Mouse (Mus musculus) G1E (cell line): ENCODE measurements around the gene Slc29a2. TPM values are rescaled to one million over a fixed set of nuclear protein-coding genes. Genes with fewer than 3 reads are reported as not detected.
A peak's percentile ranks its signal among the peaks of the same experiment; 100 is the strongest.

Source experiments
- ATAC-seq: 2 replicates; pipeline ENCODE4 v1.8.0; 2016; ENCODE audit warnings: mild to moderate bottlenecking; ENCODE audit not compliant: insufficient number of reproducible peaks, poor library complexity, low FRiP score, severe bottlenecking; ENCODE audit errors: extremely low read depth
- DNase-seq: peaks from one replicate; pipeline ENCODE4 v3.0.0; 2012; ENCODE audit warnings: low spot score
- H3K27me3 ChIP-seq: 2 replicates; pipeline ENCODE4 v1.6.1; 2012; ENCODE audit warnings: mild to moderate bottlenecking, low read length, inconsistent platforms; ENCODE audit not compliant: insufficient read depth
- H3K36me3 ChIP-seq: replicated peaks from 2 replicates; pipeline ENCODE3; 2012; ENCODE audit warnings: mild to moderate bottlenecking, inconsistent platforms
- H3K4me1 ChIP-seq: 2 replicates; pipeline ENCODE4 v1.6.1; 2012; ENCODE audit warnings: low read depth, low read length, inconsistent platforms, mixed read lengths; ENCODE audit not compliant: insufficient read depth
- H3K4me3 ChIP-seq: 2 replicates; pipeline ENCODE4 v1.5.1; 2012; ENCODE audit warnings: low read depth, mild to moderate bottlenecking, inconsistent platforms, low read length, moderate library complexity, mixed read lengths
- H3K9me3 ChIP-seq: replicated peaks from 2 replicates; pipeline ENCODE4 v1.6.1; 2012; ENCODE audit warnings: inconsistent platforms
- CTCF ChIP-seq: IDR thresholded peaks from 2 replicates; pipeline ENCODE4 v1.5.1; 2012; ENCODE audit warnings: low read depth, low read length, inconsistent platforms, mixed read lengths
- GATA1 ChIP-seq: IDR thresholded peaks from 2 replicates; pipeline ENCODE4 v1.6.1; 2012; ENCODE audit warnings: borderline replicate concordance, low read length, inconsistent platforms, mixed read lengths
- GATA2 ChIP-seq: IDR thresholded peaks from 2 replicates; pipeline ENCODE4 v1.6.1; 2012; ENCODE audit warnings: low read depth, low read length, inconsistent platforms, borderline replicate concordance
- POLR2AphosphoS5 ChIP-seq: IDR thresholded peaks from 2 replicates; pipeline ENCODE4 v1.6.1; 2012; ENCODE audit warnings: low read depth, low read length, inconsistent platforms; ENCODE audit not compliant: insufficient replicate concordance
- TAL1 ChIP-seq: conservative IDR thresholded peaks from 2 replicates; pipeline ENCODE4 v1.6.1; 2012; ENCODE audit warnings: low read depth, low read length, inconsistent platforms, mixed read lengths
- polyA plus RNA-seq: library from polyadenylated mRNA; stranded (reverse); fragments of >175 nt; gene quantifications from 2 replicates; pipeline ENCODE4 v1.2.3, GENCODE M21; 2012
- total RNA-seq, 2 experiments: library from RNA; stranded (forward) in 1 of 2; stranded (reverse) in 1 of 2; fragments of 200-1000 nt in 1 of 2; fragments of >200 nt in 1 of 2; fragmentation: Nextera tagmentation in 1 of 2; gene quantifications; 2 replicates each; pipeline ENCODE4 v1.2.3; 2014 to 2017

Gene Slc29a2
- total and polyA plus RNA-seq, 3 experiments = 1.7 to 5.9 (median 5.8) TPM

DNA sequence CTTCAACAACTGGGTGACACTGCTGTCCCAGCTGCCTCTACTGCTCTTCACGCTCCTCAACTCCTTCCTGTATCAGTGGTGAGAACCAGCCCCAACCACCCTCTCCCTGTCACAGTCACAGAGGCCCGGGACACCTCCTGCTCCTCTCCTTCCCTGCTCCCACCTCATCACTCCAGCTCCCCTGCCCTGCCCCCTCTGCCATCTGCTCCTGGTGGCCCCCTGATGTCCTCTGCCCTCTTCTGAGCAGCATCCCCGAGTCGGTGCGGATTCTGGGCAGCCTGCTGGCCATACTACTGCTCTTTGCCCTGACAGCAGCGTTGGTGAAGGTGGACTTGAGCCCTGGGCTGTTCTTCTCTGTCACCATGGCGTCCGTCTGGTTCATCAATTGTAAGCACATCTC, 2.5 kb downstream of the Slc29a2 start:
- no peaks in the 10 kb centered on the region; the same call in 1 of the 2 replicates for H3K27me3 ChIP-seq
- no peak for ATAC-seq
- peaks cover 56% of the 10 kb centered on the region for H3K36me3 ChIP-seq
- no peak overlapping the region for H3K4me3 ChIP-seq
- peaks cover 23% of the 10 kb centered on the region for H3K4me1 ChIP-seq
- TF ChIP-seq TAL1 = no peak
- no peak for TF ChIP-seq GATA1
- no peaks in the 10 kb centered on the region for H3K9me3 ChIP-seq
- no peak for DNase-seq

DNA sequence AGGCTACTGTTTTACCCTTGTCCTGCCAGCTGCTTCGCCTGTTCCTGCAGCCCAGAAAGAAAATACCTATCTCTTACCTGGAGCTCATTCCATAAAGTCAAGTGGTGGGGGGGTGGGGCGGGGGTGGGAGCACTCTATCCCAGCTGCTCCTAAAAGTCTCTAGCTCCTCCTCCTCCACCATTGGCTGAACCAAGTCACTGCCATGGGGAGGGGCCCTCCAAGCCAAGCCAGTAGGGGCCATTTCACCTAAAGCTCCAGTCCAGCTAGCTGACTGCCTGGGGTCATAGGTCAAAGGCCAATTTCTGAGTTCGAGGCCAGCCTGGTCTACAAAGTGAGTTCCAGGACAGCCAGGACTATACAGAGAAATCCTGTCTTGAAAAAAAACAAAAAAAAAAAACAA, 9.0 kb downstream of the Slc29a2 start:
- peaks cover 12% of the 10 kb centered on the region for H3K4me1 ChIP-seq

DNA sequence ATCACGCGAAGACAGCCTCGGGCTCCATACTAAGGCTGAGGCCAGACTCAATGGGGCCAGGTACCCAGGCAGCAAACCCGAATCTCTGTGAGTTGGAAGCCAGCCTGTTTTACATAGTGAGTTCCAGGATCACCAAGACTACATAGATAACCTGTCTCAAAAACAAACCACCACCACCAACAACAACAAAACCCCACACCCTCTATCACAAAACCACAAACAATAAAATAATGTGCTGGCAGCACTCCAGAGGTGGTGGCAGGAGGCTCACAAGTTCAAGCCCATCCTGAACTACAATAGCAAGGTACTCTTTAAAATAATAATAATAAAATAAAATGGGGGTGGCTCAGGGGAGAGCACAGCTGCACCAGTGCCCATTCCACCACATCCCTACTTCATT, 12.9 kb downstream of the Slc29a2 start:
- no peaks in the 10 kb centered on the region for H3K9me3 ChIP-seq
- ATAC-seq (no peak), DNase-seq (no peak)
- no peak for TF ChIP-seq GATA1
- no peak for TF ChIP-seq POLR2AphosphoS5
- TF ChIP-seq CTCF = no peak
- no peak for TF ChIP-seq TAL1
- no peak for TF ChIP-seq GATA2
- H3K4me3 ChIP-seq = no peak overlapping the region
- peaks cover 7% of the 10 kb centered on the region for H3K36me3 ChIP-seq
- peaks cover 41% of the 10 kb centered on the region for H3K4me1 ChIP-seq
- H3K27me3 ChIP-seq = no peaks in the 10 kb centered on the region

More for the DNA sequence above, 9.0 kb downstream of the Slc29a2 start:
- no peaks in the 10 kb centered on the region for H3K9me3 ChIP-seq
- no peak for ATAC-seq
- H3K4me3 ChIP-seq = no peak overlapping the region
- H3K27me3 ChIP-seq = no peaks in the 10 kb centered on the region
- H3K36me3 ChIP-seq = peaks cover 45% of the 10 kb centered on the region
- no peak for DNase-seq
- no peak for TF ChIP-seq GATA1
- no peak for TF ChIP-seq TAL1
- no peak for TF ChIP-seq CTCF
- TF ChIP-seq GATA2 = no peak
- TF ChIP-seq POLR2AphosphoS5 = no peak

DNA sequence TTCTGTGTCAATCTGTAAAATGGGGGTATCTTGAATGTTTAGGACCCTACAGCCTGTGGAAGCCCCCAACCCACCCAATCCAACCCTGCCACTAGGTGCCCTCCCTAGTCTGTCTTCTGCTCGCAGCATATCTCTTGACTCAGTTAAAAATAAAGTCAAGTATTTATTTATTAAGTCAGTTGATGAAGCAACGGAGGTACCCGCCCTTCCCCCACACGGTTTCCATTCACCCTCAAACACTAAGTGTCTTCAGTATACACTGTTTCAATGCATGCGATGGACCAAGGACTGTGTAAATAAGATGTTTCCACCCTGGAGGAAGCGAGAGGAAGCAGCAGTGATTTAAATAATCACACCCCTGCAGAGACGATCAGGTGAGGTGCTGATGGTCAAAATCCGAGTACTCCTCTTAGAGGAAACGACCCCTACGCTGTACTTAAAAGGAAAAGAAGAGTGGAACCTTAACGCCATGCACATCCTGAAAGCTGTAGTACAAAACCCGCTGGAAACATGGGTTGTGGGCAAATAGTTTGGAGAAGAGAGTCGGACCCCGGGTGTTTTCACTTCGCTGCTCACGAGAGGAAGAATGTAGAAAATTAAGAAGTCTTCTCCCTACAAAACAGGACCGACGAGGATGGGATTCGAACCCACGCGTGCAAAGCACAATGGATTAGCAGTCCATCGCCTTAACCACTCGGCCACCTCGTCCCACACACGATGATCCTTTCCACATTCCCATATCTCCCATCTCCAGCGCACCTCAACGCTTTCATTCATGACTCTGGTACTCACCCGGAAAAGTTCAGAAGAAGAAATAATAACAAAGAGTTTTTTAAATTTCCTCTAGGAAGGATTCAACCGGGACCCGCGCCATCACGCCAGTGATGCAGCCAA, 14.3 kb downstream of the Slc29a2 start:
- no peaks in the 10 kb centered on the region for H3K27me3 ChIP-seq
- peaks cover 9% of the 10 kb centered on the region for H3K36me3 ChIP-seq
- peak overlapping the region; percentile 91 for H3K4me3 ChIP-seq
- no peaks in the 10 kb centered on the region for H3K9me3 ChIP-seq
- TF ChIP-seq CTCF (no peak), GATA1 (no peak), GATA2 (no peak), POLR2AphosphoS5 (no peak), TAL1 (no peak)
- peaks cover 53% of the 10 kb centered on the region for H3K4me1 ChIP-seq
- no peak for DNase-seq
- no peak for ATAC-seq

DNA sequence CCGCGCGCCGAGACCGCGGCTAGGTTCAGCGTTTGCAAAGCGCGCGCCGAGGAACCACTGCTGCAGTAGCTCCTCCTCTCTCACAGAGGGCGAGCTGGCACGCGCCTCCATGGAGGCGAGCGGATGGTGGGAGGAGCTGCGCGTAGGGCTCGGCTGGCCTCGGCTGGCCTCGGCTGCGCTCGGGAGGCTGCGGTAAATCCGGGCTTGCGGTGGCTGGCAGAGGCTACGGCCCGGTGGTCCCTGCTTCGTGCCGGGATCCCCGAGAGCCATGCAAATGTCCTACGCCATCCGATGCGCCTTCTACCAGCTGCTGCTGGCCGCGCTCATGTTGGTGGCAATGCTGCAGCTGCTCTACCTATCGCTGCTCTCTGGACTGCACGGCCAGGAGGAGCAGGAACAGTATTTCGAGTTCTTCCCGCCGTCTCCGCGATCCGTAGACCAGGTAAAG, 15.1 kb downstream of the Slc29a2 start, which contains the start of the genes B4gat1 and AC124502.3:
Gene B4gat1, plus strand, starts transcription at position 118 of the 448 bp plus-strand sequence.
Gene AC124502.3, plus strand, starts transcription at position 183 of the 448 bp plus-strand sequence.
- Histone ChIP-seq H3K36me3 (peaks cover 15% of the 10 kb centered on the region), H3K4me1 (peaks cover 53% of the 10 kb centered on the region), H3K4me3 (peak within 1 kb of the TSS; percentile 91), H3K27me3 (no peaks in the 10 kb centered on the region), H3K9me3 (no peaks in the 10 kb centered on the region)
- TF ChIP-seq GATA1 = no peak
- TF ChIP-seq TAL1 = no peak
- TF ChIP-seq CTCF = no peak
- no peak for TF ChIP-seq POLR2AphosphoS5
- no peak for TF ChIP-seq GATA2
- ATAC-seq = peak; percentile 59; the same call in 1 of the 2 replicates
- peak; percentile 92 for DNase-seq

DNA sequence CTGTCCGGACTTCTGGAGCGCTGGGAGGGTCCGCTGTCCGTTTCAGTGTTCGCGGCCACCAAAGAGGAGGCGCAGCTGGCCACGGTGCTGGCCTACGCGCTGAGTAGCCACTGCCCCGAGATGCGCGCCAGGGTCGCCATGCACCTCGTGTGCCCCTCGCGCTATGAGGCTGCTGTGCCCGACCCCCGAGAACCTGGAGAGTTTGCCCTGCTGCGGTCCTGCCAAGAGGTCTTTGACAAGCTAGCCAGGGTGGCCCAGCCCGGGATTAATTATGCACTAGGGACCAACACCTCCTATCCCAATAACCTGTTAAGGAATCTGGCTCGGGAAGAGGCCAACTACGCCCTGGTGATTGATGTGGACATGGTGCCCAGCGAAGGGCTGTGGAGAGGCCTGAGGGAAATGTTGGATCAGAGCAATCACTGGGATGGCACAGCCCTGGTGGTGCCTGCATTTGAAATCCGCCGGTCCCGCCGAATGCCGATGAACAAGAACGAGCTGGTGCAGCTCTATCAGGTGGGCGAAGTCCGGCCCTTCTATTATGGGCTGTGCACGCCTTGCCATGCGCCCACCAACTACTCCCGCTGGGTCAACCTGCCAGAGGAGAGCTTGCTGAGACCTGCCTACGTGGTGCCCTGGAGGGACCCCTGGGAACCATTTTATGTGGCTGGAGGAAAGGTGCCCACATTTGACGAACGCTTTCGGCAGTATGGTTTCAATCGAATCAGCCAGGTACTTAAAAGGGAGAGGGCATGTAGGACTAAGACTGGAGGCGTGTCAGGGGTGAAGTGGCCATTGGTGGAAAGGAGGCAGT, 15.8 kb downstream of the Slc29a2 start:
- Histone ChIP-seq H3K4me1 (peaks cover 53% of the 10 kb centered on the region), H3K9me3 (no peaks in the 10 kb centered on the region), H3K27me3 (no peaks in the 10 kb centered on the region), H3K4me3 (peak overlapping the region; percentile 91), H3K36me3 (peaks cover 23% of the 10 kb centered on the region)
- no peak for TF ChIP-seq GATA1
- no peak for TF ChIP-seq GATA2
- no peak for TF ChIP-seq POLR2AphosphoS5
- no peak for TF ChIP-seq TAL1
- no peak for TF ChIP-seq CTCF
- DNase-seq (no peak), ATAC-seq (no peak)
